Mouse (Mus musculus) kidney, adult 2 months (tissue): ENCODE measurements around the gene Rest. TPM values are rescaled to one million over a fixed set of nuclear protein-coding genes. Genes with fewer than 3 reads are reported as not detected.

Experiments used
- DNase-seq: peaks from one replicate; pipeline ENCODE4 v3.0.0; 2021
- H3K27ac ChIP-seq: fragments of 200-500 bp; 2 replicates; pipeline ENCODE4 v1.5.1; 2012; ENCODE audit warnings: low read depth, low read length, control low read depth, inconsistent platforms; ENCODE audit not compliant: insufficient read depth
- H3K27me3 ChIP-seq: fragments of 200-500 bp; replicated peaks from 2 replicates; pipeline ENCODE4 v1.6.1; 2012; ENCODE audit warnings: mild to moderate bottlenecking, moderate library complexity, low read length, inconsistent platforms; ENCODE audit not compliant: control insufficient read depth, insufficient read depth
- H3K36me3 ChIP-seq: fragments of 200-500 bp; 2 replicates; pipeline ENCODE4 v1.6.1; 2012; ENCODE audit warnings: mild to moderate bottlenecking, moderate library complexity, low read length, inconsistent platforms; ENCODE audit not compliant: control insufficient read depth, insufficient read depth
- H3K4me1 ChIP-seq: fragments of 200-500 bp; 2 replicates; pipeline ENCODE4 v1.6.1; 2011; ENCODE audit warnings: low read length; ENCODE audit not compliant: control insufficient read depth, insufficient read depth
- H3K4me3 ChIP-seq: fragments of 200-500 bp; 2 replicates; pipeline ENCODE4 v1.5.1; 2011; ENCODE audit warnings: mild to moderate bottlenecking, low read depth, low read length, control low read depth; ENCODE audit not compliant: insufficient read depth
- CTCF ChIP-seq: fragments of 200-500 bp; conservative IDR thresholded peaks from 2 replicates; pipeline ENCODE4 v1.5.1; 2011; ENCODE audit warnings: low read depth, mild to moderate bottlenecking, control low read depth, low read length, moderate library complexity, mixed read lengths; ENCODE audit not compliant: insufficient read depth, insufficient read length
- POLR2A ChIP-seq: fragments of 200-500 bp; IDR thresholded peaks from one replicate; pipeline ENCODE4 v1.6.1; 2011; ENCODE audit warnings: low read depth, low read length, control low read depth
- WGBS: fragments of 180-500 bp; shearing (Covaris S2); methylation state at CpG from one replicate; pipeline ENCODE4 v1.1.7; 2018; 5-methylcytosine and 5-hydroxymethylcytosine counted together
- polyA plus RNA-seq: library from polyadenylated mRNA; depleted of rRNA; stranded (reverse); fragments of >200 nt; gene quantifications from 2 replicates; pipeline ENCODE4 v1.2.3, GENCODE M21; 2012

Rest gene
- polyA plus RNA-seq, 1 experiment: 8.3 TPM

GRCm38 (mm10) chr5:77237104-77237503 lies 28.2 kb upstream of the Rest start:
- WGBS: 64% methylated on average over 2 of the region's 2 CpGs
- TF ChIP-seq CTCF (no peak), POLR2A (no peak)
- H3K36me3 ChIP-seq: no peaks in the 10 kb centered on the region
- H3K27ac ChIP-seq: no peak overlapping the region
- no peak overlapping the region for H3K4me3 ChIP-seq
- no peak for DNase-seq
- H3K27me3 ChIP-seq: no peaks in the 10 kb centered on the region
- no peaks in the 10 kb centered on the region for H3K4me1 ChIP-seq

- H3K4me1 ChIP-seq: peaks cover 3% of the 10 kb centered on the region; the same call in 1 of the 2 replicates
- WGBS: 69% methylated on average over 8 of the region's 8 CpGs
- no peaks in the 10 kb centered on the region for H3K27me3 ChIP-seq
- no peak overlapping the region for H3K4me3 ChIP-seq
- no peaks in the 10 kb centered on the region for H3K36me3 ChIP-seq
- TF ChIP-seq CTCF (no peak), POLR2A (no peak)
- DNase-seq: no peak
- no peak overlapping the region for H3K27ac ChIP-seq
Observed at GRCm38 (mm10) chr5:77244331-77244987, 20.8 kb upstream of the Rest start.

GRCm38 (mm10) chr5:77245463-77245786 lies 19.9 kb upstream of the Rest start:
- TF ChIP-seq CTCF (no peak), POLR2A (no peak)
- Histone ChIP-seq H3K4me3 (peak overlapping the region; percentile 36), H3K4me1 (peaks cover 3% of the 10 kb centered on the region; the same call in 1 of the 2 replicates), H3K27me3 (no peaks in the 10 kb centered on the region), H3K27ac (no peak overlapping the region), H3K36me3 (no peaks in the 10 kb centered on the region)
- no peak for DNase-seq
- 22% methylated on average over 7 of the region's 7 CpGs for WGBS

- 19% methylated on average over 26 of the region's 26 CpGs for whole genome bisulfite sequencing
- Histone ChIP-seq H3K4me1 (peaks cover 3% of the 10 kb centered on the region; the same call in 1 of the 2 replicates), H3K27ac (no peak overlapping the region), H3K36me3 (no peaks in the 10 kb centered on the region), H3K4me3 (peak overlapping the region; percentile 36), H3K27me3 (no peaks in the 10 kb centered on the region)
- DNase-seq: peak; percentile 64
- TF ChIP-seq CTCF: no peak
- no peak for TF ChIP-seq POLR2A
Observed at GRCm38 (mm10) chr5:77245787-77246671, 19.3 kb upstream of the Rest start.

GRCm38 (mm10) chr5:77250083-77250482 lies 15.2 kb upstream of the Rest start:
- Histone ChIP-seq H3K4me3 (no peak overlapping the region), H3K27me3 (no peaks in the 10 kb centered on the region), H3K27ac (no peak overlapping the region), H3K4me1 (peaks cover 3% of the 10 kb centered on the region; the same call in 1 of the 2 replicates), H3K36me3 (no peaks in the 10 kb centered on the region)
- no peak for TF ChIP-seq CTCF
- TF ChIP-seq POLR2A: no peak
- no peak for DNase-seq
- WGBS: 74% methylated on average over 9 of the region's 9 CpGs

- TF ChIP-seq CTCF (no peak), POLR2A (no peak)
- WGBS: 33% methylated on average over 5 of the region's 5 CpGs
- H3K36me3 ChIP-seq: no peaks in the 10 kb centered on the region
- H3K4me3 ChIP-seq: no peak overlapping the region
- no peaks in the 10 kb centered on the region for H3K27me3 ChIP-seq
- H3K4me1 ChIP-seq: no peaks in the 10 kb centered on the region
- no peak for DNase-seq
- H3K27ac ChIP-seq: no peak overlapping the region
Observed at GRCm38 (mm10) chr5:77251656-77252055, 13.6 kb upstream of the Rest start.
